Mouse (Mus musculus) myocyte (in vitro differentiated cells): ENCODE data around the gene Zwilch. TPM values are rescaled to one million over a fixed set of nuclear protein-coding genes. Genes with fewer than 3 reads are reported as not detected.
A peak's percentile ranks its signal among the peaks of the same experiment; 100 is the strongest.

ENCODE experiments used
- H3K27me3 ChIP-seq: one replicate; pipeline ENCODE4 v1.6.1; 2011; ENCODE audit not compliant: control insufficient read depth, insufficient read depth, insufficient read length
- H3K36me3 ChIP-seq: one replicate; pipeline ENCODE4 v1.6.1; 2011; ENCODE audit not compliant: control insufficient read depth, insufficient read depth
- H3K4me2 ChIP-seq: one replicate; pipeline ENCODE4 v1.6.1; 2011; ENCODE audit warnings: low read depth, control low read depth
- H3K4me3 ChIP-seq: one replicate; pipeline ENCODE4 v1.5.1; 2011; ENCODE audit warnings: mild to moderate bottlenecking, control low read depth, moderate library complexity
- H3K79me2 ChIP-seq: one replicate; pipeline ENCODE4 v1.6.1; 2011; ENCODE audit not compliant: control insufficient read depth, insufficient read depth
- H3ac ChIP-seq: one replicate; pipeline ENCODE4 v1.6.1; 2011; ENCODE audit not compliant: control insufficient read depth, insufficient read length
- CEBPB ChIP-seq: IDR thresholded peaks from 2 replicates; pipeline ENCODE4 v1.6.1; 2011; ENCODE audit warnings: mild to moderate bottlenecking, moderate library complexity; ENCODE audit not compliant: poor library complexity, insufficient read depth, severe bottlenecking
- E2F4 ChIP-seq: IDR thresholded peaks from one replicate; pipeline ENCODE4 v1.6.1; 2011; ENCODE audit warnings: mild to moderate bottlenecking, control low read depth, moderate library complexity; ENCODE audit not compliant: insufficient read depth
- MAX ChIP-seq: IDR thresholded peaks from one replicate; pipeline ENCODE4 v1.6.1; 2011; ENCODE audit warnings: low read depth, mild to moderate bottlenecking, control low read depth
- MYOD1 ChIP-seq, 3 experiments: IDR thresholded peaks; one replicate each; pipeline ENCODE4 v1.6.1; 2011; ENCODE audit warnings: control low read depth in 2 of 3, low read depth in 2 of 3, mild to moderate bottlenecking in 2 of 3, moderate library complexity in 1 of 3; ENCODE audit not compliant: insufficient read length in 2 of 3, control insufficient read depth in 1 of 3
- MYOG ChIP-seq, 3 experiments: IDR thresholded peaks; one replicate each; pipeline ENCODE4 v1.6.1; 2011; ENCODE audit warnings: control low read depth in 2 of 3, low read depth in 2 of 3, mild to moderate bottlenecking in 2 of 3; ENCODE audit not compliant: insufficient read length in 2 of 3, control insufficient read depth in 1 of 3, insufficient read depth in 1 of 3
- POLR2A ChIP-seq: IDR thresholded peaks from one replicate; pipeline ENCODE4 v1.6.1; 2011; ENCODE audit warnings: low read depth, mild to moderate bottlenecking, control low read depth, moderate library complexity; ENCODE audit not compliant: insufficient read length
- POLR2AphosphoS2 ChIP-seq: IDR thresholded peaks from one replicate; pipeline ENCODE4 v1.6.1; 2011; ENCODE audit warnings: low read depth, control low read depth; ENCODE audit not compliant: insufficient read length
- REST ChIP-seq: IDR thresholded peaks from one replicate; pipeline ENCODE4 v1.6.1; 2011; ENCODE audit warnings: mild to moderate bottlenecking, control low read depth, moderate library complexity; ENCODE audit not compliant: insufficient read depth, insufficient read length
- SRF ChIP-seq: IDR thresholded peaks from one replicate; pipeline ENCODE4 v1.6.1; 2011; ENCODE audit warnings: low read depth; ENCODE audit not compliant: control insufficient read depth, insufficient read length
- TCF12 ChIP-seq: IDR thresholded peaks from one replicate; pipeline ENCODE4 v1.6.1; 2011; ENCODE audit warnings: mild to moderate bottlenecking, control low read depth; ENCODE audit not compliant: poor library complexity, insufficient read depth, severe bottlenecking
- TCF3 ChIP-seq: IDR thresholded peaks from one replicate; pipeline ENCODE4 v1.6.1; 2011; ENCODE audit warnings: low read depth, control low read depth; ENCODE audit not compliant: insufficient read length
- USF1 ChIP-seq: IDR thresholded peaks from one replicate; pipeline ENCODE4 v1.6.1; 2011; ENCODE audit warnings: low read depth, mild to moderate bottlenecking, control low read depth, moderate library complexity
- polyA plus RNA-seq: library from polyadenylated mRNA; unstranded; fragments of >200 nt; fragmentation: generic; extraction: Trizol; gene quantifications from one replicate; pipeline ENCODE4 v1.2.1, GENCODE M21; 2012; ENCODE audit warnings: missing spikeins

Gene Zwilch
- polyA plus RNA-seq, 1 experiment = 7.1 TPM

DNA sequence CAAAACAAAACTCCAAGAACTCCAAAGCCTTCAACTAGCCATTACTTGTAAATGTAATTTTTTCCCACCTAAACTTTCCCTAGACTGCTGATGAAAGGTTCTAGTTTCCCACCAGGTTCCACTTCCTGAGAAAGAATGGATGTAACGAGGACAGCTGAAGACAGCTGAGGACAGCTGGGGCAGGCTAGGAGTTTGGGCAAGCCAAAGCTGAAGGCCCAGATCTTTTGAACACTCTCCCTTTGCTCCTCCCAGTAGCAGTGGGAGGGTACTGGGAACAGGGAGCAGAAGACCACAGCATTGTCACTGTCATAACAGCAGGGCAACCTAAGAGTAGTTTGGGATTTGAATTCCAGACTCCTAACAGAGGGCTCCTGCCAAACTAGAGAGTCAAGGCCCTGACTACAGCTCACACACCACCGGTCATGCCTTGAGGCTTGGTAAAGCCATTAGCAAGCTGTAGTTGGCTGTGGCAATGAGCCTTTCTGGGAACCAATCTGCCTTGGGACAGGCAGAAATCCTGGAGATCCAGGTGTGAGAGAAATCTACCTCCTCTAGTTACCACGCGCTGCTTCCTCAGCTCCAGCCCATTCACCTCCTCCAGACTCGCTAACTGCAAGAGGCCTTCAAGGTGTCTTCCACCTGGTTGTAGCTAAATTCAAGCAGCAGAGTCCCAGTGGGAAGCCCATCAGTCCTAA lies 25.3 kb upstream of the Zwilch start:
- Histone ChIP-seq H3K36me3 (peaks cover 22% of the 10 kb centered on the region), H3K79me2 (no peaks in the 10 kb centered on the region), H3ac (no peak overlapping the region), H3K27me3 (no peaks in the 10 kb centered on the region), H3K4me3 (no peak overlapping the region), H3K4me2 (no peak overlapping the region)
- TF ChIP-seq USF1 = no peak
- peak in 2 of 3 experiments; percentile 20 to 55 for TF ChIP-seq MYOD1 (IDR thresholded peaks at IDR 0.05; ENCODE audit: control insufficient read depth in 1 of 3, insufficient read length in 2 of 3, low read depth in 2 of 3)

DNA sequence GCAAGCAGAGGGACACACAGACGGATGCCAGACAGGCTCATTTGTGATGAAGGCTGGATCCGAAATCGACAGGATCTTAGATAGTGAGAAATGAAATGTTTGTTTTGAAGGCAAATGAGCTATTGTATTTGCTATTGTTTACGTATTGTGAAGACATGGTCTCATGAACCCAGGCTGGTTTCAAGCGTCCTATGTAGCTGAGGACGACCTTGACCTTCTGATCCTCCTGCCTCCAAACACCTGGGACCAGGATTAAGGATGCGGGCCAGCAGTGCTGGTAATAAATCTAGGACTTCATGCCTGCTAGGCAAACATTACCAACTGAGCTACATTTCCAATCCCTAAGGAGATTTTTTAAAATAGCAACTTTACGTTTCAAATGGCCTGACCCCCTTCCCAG lies 24.6 kb upstream of the Zwilch start:
- Histone ChIP-seq H3K4me2 (no peak overlapping the region), H3K4me3 (no peak overlapping the region), H3ac (no peak overlapping the region), H3K27me3 (no peaks in the 10 kb centered on the region), H3K79me2 (no peaks in the 10 kb centered on the region), H3K36me3 (peaks cover 18% of the 10 kb centered on the region)
- no peak for TF ChIP-seq POLR2AphosphoS2
- no peak for TF ChIP-seq E2F4
- TF ChIP-seq SRF = no peak
- TF ChIP-seq TCF12 = no peak
- no peak for TF ChIP-seq CEBPB
- TF ChIP-seq MYOD1 (IDR thresholded peaks at IDR 0.05; ENCODE audit: control insufficient read depth in 1 of 3, insufficient read length in 2 of 3, low read depth in 2 of 3) = no peak
- no peak for TF ChIP-seq REST
- no peak for TF ChIP-seq MAX
- no peak for TF ChIP-seq POLR2A
- TF ChIP-seq USF1 = no peak

DNA sequence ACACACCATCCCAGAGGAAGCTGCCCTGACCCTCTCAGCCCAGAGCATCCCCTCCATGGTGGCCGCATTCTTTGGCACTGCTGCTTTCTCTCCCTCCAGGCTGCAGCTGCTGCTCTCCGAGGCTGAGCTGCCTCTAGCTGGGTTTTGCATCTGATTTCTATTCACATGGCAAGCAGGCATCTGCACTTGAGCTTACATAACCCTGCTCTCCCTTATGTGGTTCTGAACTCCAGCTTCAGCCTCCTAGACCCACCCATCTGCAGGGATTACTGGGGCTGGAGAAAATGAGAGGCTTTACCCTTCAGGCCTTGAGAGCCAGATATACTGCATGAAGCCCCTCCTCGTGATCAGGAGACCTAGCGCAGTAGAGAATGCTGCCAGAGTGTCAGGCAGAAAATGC lies 22.6 kb upstream of the Zwilch start:
- Histone ChIP-seq H3K4me2 (no peak overlapping the region), H3K36me3 (peaks cover 25% of the 10 kb centered on the region), H3K79me2 (no peaks in the 10 kb centered on the region), H3K4me3 (no peak overlapping the region), H3K27me3 (no peaks in the 10 kb centered on the region), H3ac (no peak overlapping the region)
- TF ChIP-seq POLR2AphosphoS2 (no peak), MAX (no peak), USF1 (no peak), POLR2A (no peak), E2F4 (no peak), MYOG (IDR thresholded peaks at IDR 0.05; ENCODE audit: control insufficient read depth in 1 of 3, insufficient read depth in 1 of 3, insufficient read length in 2 of 3, low read depth in 2 of 3) (no peak), SRF (no peak), TCF3 (no peak), TCF12 (no peak), CEBPB (no peak), REST (no peak), MYOD1 (IDR thresholded peaks at IDR 0.05; ENCODE audit: control insufficient read depth in 1 of 3, insufficient read length in 2 of 3, low read depth in 2 of 3) (no peak)

DNA sequence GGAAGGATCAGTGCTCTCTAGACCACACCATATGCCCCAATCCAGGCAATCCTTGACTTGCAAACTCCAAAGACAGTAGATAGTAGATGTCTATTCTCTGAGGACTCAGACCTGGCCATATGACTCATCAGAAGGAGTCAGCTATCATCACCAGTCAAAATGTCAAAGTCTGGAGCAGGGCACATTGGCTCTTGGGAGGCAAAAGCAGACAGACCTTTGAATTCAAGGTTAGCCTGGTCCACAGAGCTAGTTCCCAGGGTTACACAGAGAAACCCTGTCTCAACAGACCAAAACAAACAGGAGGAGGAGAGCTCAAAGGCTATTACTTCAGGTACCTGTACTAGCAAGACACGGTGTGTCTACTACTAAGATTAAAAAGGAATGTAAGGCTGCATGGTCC lies 21.0 kb upstream of the Zwilch start:
- Histone ChIP-seq H3K4me3 (no peak overlapping the region), H3ac (no peak overlapping the region), H3K27me3 (no peaks in the 10 kb centered on the region), H3K79me2 (no peaks in the 10 kb centered on the region), H3K4me2 (no peak overlapping the region), H3K36me3 (peaks cover 32% of the 10 kb centered on the region)
- TF ChIP-seq SRF (no peak), MYOD1 (IDR thresholded peaks at IDR 0.05; ENCODE audit: control insufficient read depth in 1 of 3, insufficient read length in 2 of 3, low read depth in 2 of 3) (no peak), REST (no peak), POLR2AphosphoS2 (no peak), MAX (no peak), POLR2A (no peak), TCF3 (no peak), CEBPB (no peak), MYOG (IDR thresholded peaks at IDR 0.05; ENCODE audit: control insufficient read depth in 1 of 3, insufficient read depth in 1 of 3, insufficient read length in 2 of 3, low read depth in 2 of 3) (no peak)

DNA sequence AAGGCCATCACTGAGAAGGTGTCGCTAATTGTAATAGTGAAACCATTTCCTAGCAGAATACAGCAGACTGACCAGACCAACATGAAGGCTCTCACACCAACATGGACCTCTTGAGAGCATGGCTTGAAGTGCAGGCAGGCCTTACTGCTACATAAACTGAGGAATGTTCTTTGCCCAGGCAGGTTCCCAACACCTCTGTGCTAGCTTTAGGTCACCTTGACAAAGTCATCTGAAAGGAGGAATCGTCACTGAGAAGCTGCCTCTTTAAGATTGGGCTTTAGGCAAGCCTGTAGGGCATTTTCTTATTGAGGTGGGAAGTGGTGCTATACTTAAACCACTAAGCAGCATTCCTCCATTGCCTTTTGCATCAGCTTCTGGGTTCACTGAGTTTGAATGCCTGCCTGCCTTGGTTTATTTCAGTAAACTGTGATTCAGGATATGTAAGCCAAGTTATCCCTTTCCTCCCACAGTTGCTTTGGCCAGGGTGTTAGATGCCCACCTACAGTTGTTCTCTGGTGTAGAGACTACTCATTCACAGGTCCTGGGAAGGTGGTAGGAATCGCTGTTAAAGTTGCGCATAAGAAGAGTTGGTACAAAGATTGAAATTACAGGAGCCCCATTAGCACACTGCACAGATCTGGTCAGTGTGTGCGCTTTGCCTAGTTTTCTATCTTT lies 11.4 kb upstream of the Zwilch start:
- H3K36me3 ChIP-seq = peaks cover 35% of the 10 kb centered on the region
- TF ChIP-seq CEBPB (no peak), POLR2AphosphoS2 (peak; percentile 21)

More for the DNA sequence above, 11.4 kb upstream of the Zwilch start:
- Histone ChIP-seq H3K4me3 (no peak overlapping the region), H3K27me3 (no peaks in the 10 kb centered on the region), H3K79me2 (no peaks in the 10 kb centered on the region), H3ac (no peak overlapping the region), H3K4me2 (no peak overlapping the region)
